Mouse (Mus musculus) retina, postnatal 7 days (tissue): ENCODE data around the gene Prss47.

Experiments used
- DNase-seq: peaks from one replicate; pipeline ENCODE4 v3.0.0-alpha.2; 2012; ENCODE audit warnings: low read depth, low spot score

Prss47 gene

GRCm38 (mm10) chr13:65052660-65053059, at the start of gene Prss47:
Prss47 (minus strand) TSS chr13:65052760.
- DNase-seq = no peak

- DNase-seq = no peak
Measured at GRCm38 (mm10) chr13:65101232-65101631, 48.7 kb upstream of the Prss47 start.

GRCm38 (mm10) chr13:65100678-65101077, 48.1 kb upstream of the Prss47 start:
- DNase-seq = no peak

GRCm38 (mm10) chr13:65097018-65097417, 44.5 kb upstream of the Prss47 start:
- no peak for DNase-seq

- no peak for DNase-seq
Measured at GRCm38 (mm10) chr13:65095923-65096322, 43.4 kb upstream of the Prss47 start.

GRCm38 (mm10) chr13:65069969-65070368, 17.4 kb upstream of the Prss47 start:
- DNase-seq = no peak

- DNase-seq = no peak
Measured at GRCm38 (mm10) chr13:65035057-65035456, 17.5 kb downstream of the Prss47 start.

GRCm38 (mm10) chr13:65032758-65033157, 19.8 kb downstream of the Prss47 start, which contains the start of gene Spata31d1c:
Spata31d1c (plus strand) TSS chr13:65033058.
- no peak for DNase-seq

- no peak for DNase-seq
Measured at GRCm38 (mm10) chr13:65011052-65011738, 41.4 kb downstream of the Prss47 start.

GRCm38 (mm10) chr13:65007971-65008370, 44.6 kb downstream of the Prss47 start:
- DNase-seq = no peak

- no peak for DNase-seq
Measured at GRCm38 (mm10) chr13:65006760-65007159, 45.8 kb downstream of the Prss47 start.

- no peak for DNase-seq
Measured at GRCm38 (mm10) chr13:65005414-65005813, 47.1 kb downstream of the Prss47 start.
